Mouse (Mus musculus): ENCODE results near the gene Dync1li1.

DNA sequence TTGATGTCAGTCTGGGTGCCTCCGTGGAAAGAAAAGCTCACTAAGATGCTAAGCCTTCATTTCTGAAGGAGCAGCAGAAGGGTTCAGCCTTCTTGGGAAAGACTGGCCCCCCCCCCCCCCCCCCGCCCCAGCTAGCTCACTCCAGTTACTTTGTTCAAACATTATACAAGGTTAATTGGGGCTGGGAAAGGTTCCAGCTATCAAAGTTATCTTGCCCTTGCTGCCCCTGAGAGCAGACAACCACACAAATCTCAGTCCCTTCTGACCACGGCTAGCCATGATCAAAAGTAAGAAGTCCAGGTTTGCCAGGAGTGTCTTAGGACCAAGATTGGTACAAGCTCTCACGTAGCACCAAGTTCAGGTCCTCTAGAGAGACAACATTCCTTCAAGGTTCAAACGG is 19.6 kb upstream of the Dync1li1 start:
- TF ChIP-seq CTCF (IDR thresholded peaks at IDR 0.05; ENCODE audit: extremely low read depth, insufficient read depth, low read length) (no peak), POLR2A (IDR thresholded peaks at IDR 0.05; ENCODE audit: extremely low read depth, insufficient read depth, low read length) (no peak)

Measured in cortical plate, adult 2 months (tissue).